Mouse (Mus musculus) E14TG2a.4 (cell line): Measurements from ENCODE around the gene Arhgap10.

ENCODE experiments used
- H3K27me3 ChIP-seq: 2 replicates; pipeline ENCODE4 v1.6.1; 2014; ENCODE audit warnings: low read length, control low read depth; ENCODE audit not compliant: insufficient read depth
- H3K36me3 ChIP-seq: 2 replicates; pipeline ENCODE4 v1.6.1; 2014; ENCODE audit warnings: low read length, control low read depth; ENCODE audit not compliant: insufficient read depth
- H3K4me1 ChIP-seq: replicated peaks from 2 replicates; pipeline ENCODE4 v1.6.1; 2014; ENCODE audit warnings: low read depth, low read length, control low read depth
- H3K4me3 ChIP-seq: replicated peaks from 2 replicates; pipeline ENCODE4 v1.5.1; 2014; ENCODE audit warnings: mild to moderate bottlenecking, low read length
- H3K9me3 ChIP-seq: 2 replicates; pipeline ENCODE4 v1.6.1; 2014; ENCODE audit warnings: low read length, control low read depth
- CTCF ChIP-seq: conservative IDR thresholded peaks from 2 replicates; pipeline ENCODE4 v1.5.1; 2014; ENCODE audit warnings: low read length
- NANOG ChIP-seq: IDR thresholded peaks from 2 replicates; pipeline ENCODE4 v1.6.1; 2014; ENCODE audit warnings: borderline replicate concordance, low read length, mixed read lengths
- POU5F1 ChIP-seq: IDR thresholded peaks from 2 replicates; pipeline ENCODE4 v1.6.1; 2014; ENCODE audit warnings: low read length, borderline replicate concordance

Gene Arhgap10

GRCm38 (mm10) chr8:77423850-77424249 lies 93.9 kb downstream of the Arhgap10 start:
- H3K4me1 ChIP-seq: no peaks in the 10 kb centered on the region
- H3K27me3 ChIP-seq: no peaks in the 10 kb centered on the region
- no peaks in the 10 kb centered on the region for H3K9me3 ChIP-seq
- H3K4me3 ChIP-seq: no peak overlapping the region
- H3K36me3 ChIP-seq: no peaks in the 10 kb centered on the region
- TF ChIP-seq CTCF (no peak), NANOG (no peak), POU5F1 (no peak)

GRCm38 (mm10) chr8:77422632-77423252 lies 95.0 kb downstream of the Arhgap10 start:
- no peaks in the 10 kb centered on the region for H3K4me1 ChIP-seq
- H3K9me3 ChIP-seq: no peaks in the 10 kb centered on the region
- TF ChIP-seq CTCF (no peak), POU5F1 (no peak), NANOG (no peak)
- no peaks in the 10 kb centered on the region for H3K27me3 ChIP-seq
- no peak overlapping the region for H3K4me3 ChIP-seq
- H3K36me3 ChIP-seq: no peaks in the 10 kb centered on the region

- Histone ChIP-seq H3K9me3 (no peaks in the 10 kb centered on the region), H3K4me1 (0 out of 2 replicates have a peak, but pooled peaks cover 2% of the 10 kb centered on the region), H3K27me3 (no peaks in the 10 kb centered on the region), H3K36me3 (no peaks in the 10 kb centered on the region), H3K4me3 (no peak overlapping the region)
- TF ChIP-seq NANOG (no peak), POU5F1 (no peak), CTCF (no peak)
Measured at GRCm38 (mm10) chr8:77421596-77421995, 96.2 kb downstream of the Arhgap10 start.

- Histone ChIP-seq H3K4me1 (0 out of 2 replicates have a peak, but pooled peaks cover 3% of the 10 kb centered on the region), H3K9me3 (no peaks in the 10 kb centered on the region), H3K36me3 (no peaks in the 10 kb centered on the region), H3K27me3 (no peaks in the 10 kb centered on the region), H3K4me3 (no peak overlapping the region)
- peak; percentile 90 for TF ChIP-seq CTCF
- TF ChIP-seq POU5F1: no peak
- TF ChIP-seq NANOG: no peak
Measured at GRCm38 (mm10) chr8:77419731-77420130, 98.0 kb downstream of the Arhgap10 start.

GRCm38 (mm10) chr8:77416738-77417137 lies 101.0 kb downstream of the Arhgap10 start:
- Histone ChIP-seq H3K9me3 (no peaks in the 10 kb centered on the region), H3K4me3 (no peak overlapping the region), H3K4me1 (0 out of 2 replicates have a peak, but pooled peaks cover 3% of the 10 kb centered on the region), H3K27me3 (no peaks in the 10 kb centered on the region), H3K36me3 (no peaks in the 10 kb centered on the region)
- no peak for TF ChIP-seq POU5F1
- TF ChIP-seq NANOG: no peak
- no peak for TF ChIP-seq CTCF

GRCm38 (mm10) chr8:77416034-77416433 lies 101.7 kb downstream of the Arhgap10 start:
- Histone ChIP-seq H3K36me3 (no peaks in the 10 kb centered on the region), H3K27me3 (no peaks in the 10 kb centered on the region), H3K4me3 (no peak overlapping the region), H3K4me1 (0 out of 2 replicates have a peak, but pooled peaks cover 3% of the 10 kb centered on the region), H3K9me3 (no peaks in the 10 kb centered on the region)
- TF ChIP-seq CTCF (no peak), NANOG (no peak), POU5F1 (no peak)

- H3K36me3 ChIP-seq: no peaks in the 10 kb centered on the region
- TF ChIP-seq POU5F1 (no peak), CTCF (no peak), NANOG (no peak)
- H3K27me3 ChIP-seq: no peaks in the 10 kb centered on the region
- no peak overlapping the region for H3K4me3 ChIP-seq
- 0 out of 2 replicates have a peak, but pooled peaks cover 7% of the 10 kb centered on the region for H3K9me3 ChIP-seq
- peaks cover 6% of the 10 kb centered on the region; the same call in 1 of the 2 replicates for H3K4me1 ChIP-seq
Measured at GRCm38 (mm10) chr8:77411262-77411661, 106.5 kb downstream of the Arhgap10 start.

GRCm38 (mm10) chr8:77410394-77410793 lies 107.4 kb downstream of the Arhgap10 start:
- H3K36me3 ChIP-seq: no peaks in the 10 kb centered on the region
- peaks cover 6% of the 10 kb centered on the region; the same call in 1 of the 2 replicates for H3K4me1 ChIP-seq
- TF ChIP-seq POU5F1: no peak
- TF ChIP-seq CTCF: no peak
- no peak for TF ChIP-seq NANOG
- H3K4me3 ChIP-seq: no peak overlapping the region
- no peaks in the 10 kb centered on the region for H3K27me3 ChIP-seq
- 0 out of 2 replicates have a peak, but pooled peaks cover 7% of the 10 kb centered on the region for H3K9me3 ChIP-seq
